Mouse (Mus musculus): ENCODE results near the gene Rnaseh2b. TPM values are rescaled to one million over a fixed set of nuclear protein-coding genes. Genes with fewer than 3 reads are reported as not detected.

Gene Rnaseh2b
- polyA plus RNA-seq, 1 experiment from 2014 or later = 59.6 TPM

GRCm38 (mm10) chr14:62256066-62256465 is 36.3 kb upstream of the Rnaseh2b start:
- 85% methylated on average over 5 of the region's 5 CpGs for WGBS
- no peak for ATAC-seq (ENCODE audit: insufficient read depth, low FRiP score, low TSS enrichment)

GRCm38 (mm10) chr14:62258125-62258524 is 34.3 kb upstream of the Rnaseh2b start:
- WGBS = 74% methylated on average over 6 of the region's 6 CpGs
- Histone ChIP-seq H3K27ac (ENCODE audit: low read depth, low read length) (no peak overlapping the region), H3K4me3 (ENCODE audit: low read depth, low read length) (no peak overlapping the region), H3K9me3 (ENCODE audit: control insufficient read depth, low read length) (no peaks in the 10 kb centered on the region), H3K36me3 (ENCODE audit: control insufficient read depth, insufficient read depth, low read length) (no peaks in the 10 kb centered on the region), H3K4me1 (ENCODE audit: control insufficient read depth, insufficient read depth, low read length) (no peaks in the 10 kb centered on the region), H3K27me3 (ENCODE audit: control insufficient read depth, insufficient read depth, low read length) (no peaks in the 10 kb centered on the region), H3K4me2 (ENCODE audit: low read depth) (no peak overlapping the region), H3K9ac (ENCODE audit: low read length) (no peak overlapping the region)
- no peak for ATAC-seq (ENCODE audit: insufficient read depth, low FRiP score, low TSS enrichment)
- DNase-seq (ENCODE audit: low spot score) = no peak

More at GRCm38 (mm10) chr14:62256066-62256465, 36.3 kb upstream of the Rnaseh2b start:
- no peak for DNase-seq (ENCODE audit: low spot score)
- H3K4me1 ChIP-seq (ENCODE audit: control insufficient read depth, insufficient read depth, low read length) = no peaks in the 10 kb centered on the region
- no peaks in the 10 kb centered on the region for H3K9me3 ChIP-seq (ENCODE audit: control insufficient read depth, low read length)
- H3K27ac ChIP-seq (ENCODE audit: low read depth, low read length) = no peak overlapping the region
- no peaks in the 10 kb centered on the region for H3K27me3 ChIP-seq (ENCODE audit: control insufficient read depth, insufficient read depth, low read length)
- no peak overlapping the region for H3K4me3 ChIP-seq (ENCODE audit: low read depth, low read length)
- no peaks in the 10 kb centered on the region for H3K36me3 ChIP-seq (ENCODE audit: control insufficient read depth, insufficient read depth, low read length)
- no peak overlapping the region for H3K9ac ChIP-seq (ENCODE audit: low read length)
- H3K4me2 ChIP-seq (ENCODE audit: low read depth) = no peak overlapping the region

- no peaks in the 10 kb centered on the region for H3K36me3 ChIP-seq (ENCODE audit: control insufficient read depth, insufficient read depth, low read length)
- H3K4me2 ChIP-seq (ENCODE audit: low read depth) = no peak overlapping the region
- no peak for ATAC-seq (ENCODE audit: insufficient read depth, low FRiP score, low TSS enrichment)
- H3K4me1 ChIP-seq (ENCODE audit: control insufficient read depth, insufficient read depth, low read length) = no peaks in the 10 kb centered on the region
- H3K27me3 ChIP-seq (ENCODE audit: control insufficient read depth, insufficient read depth, low read length) = no peaks in the 10 kb centered on the region
- no peak overlapping the region for H3K4me3 ChIP-seq (ENCODE audit: low read depth, low read length)
- no peaks in the 10 kb centered on the region for H3K9me3 ChIP-seq (ENCODE audit: control insufficient read depth, low read length)
- DNase-seq (ENCODE audit: low spot score) = peak; percentile 16
- no peak overlapping the region for H3K27ac ChIP-seq (ENCODE audit: low read depth, low read length)
- WGBS = 52% methylated on average over 10 of the region's 10 CpGs
- H3K9ac ChIP-seq (ENCODE audit: low read length) = no peak overlapping the region
These were observed 33.3 kb upstream of the Rnaseh2b start for GRCm38 (mm10) chr14:62258978-62259536.

DNA sequence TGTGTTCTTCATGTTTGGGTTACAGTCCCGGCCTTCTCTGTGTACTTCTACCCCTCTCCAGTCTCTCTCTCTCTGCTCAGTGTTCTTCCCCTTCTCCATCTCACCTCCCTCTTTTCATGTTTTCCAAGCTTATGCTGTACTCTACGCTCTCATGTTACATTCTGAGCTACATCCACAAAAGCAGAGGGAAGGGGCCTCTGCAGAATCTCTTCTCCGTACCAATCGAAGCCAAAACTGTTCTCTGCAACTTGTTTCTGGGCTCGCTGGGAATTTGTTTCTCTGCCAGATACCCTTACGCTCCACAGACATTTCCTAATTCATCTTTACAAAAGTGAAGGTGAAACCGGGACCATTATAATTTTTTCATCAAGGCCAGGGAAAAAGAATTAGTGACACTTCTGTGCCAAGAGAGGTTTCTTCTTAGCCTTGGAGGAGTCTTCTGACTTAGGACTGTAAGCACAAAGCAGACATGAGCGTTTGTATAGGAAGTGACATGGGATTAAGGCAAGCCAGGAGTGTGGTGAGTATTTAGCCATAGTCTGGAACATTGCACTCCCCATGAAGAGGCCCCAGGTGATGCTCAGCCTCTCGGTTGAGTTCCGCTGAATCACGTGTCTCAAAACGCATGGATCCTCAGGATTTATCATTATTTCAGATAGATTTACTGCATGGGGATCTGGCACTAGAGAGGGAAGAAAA is 21.5 kb upstream of the Rnaseh2b start:
- Histone ChIP-seq H3K36me3 (ENCODE audit: control insufficient read depth, insufficient read depth, low read length) (no peaks in the 10 kb centered on the region), H3K9ac (ENCODE audit: low read length) (no peak overlapping the region), H3K27me3 (ENCODE audit: control insufficient read depth, insufficient read depth, low read length) (no peaks in the 10 kb centered on the region), H3K4me1 (ENCODE audit: control insufficient read depth, insufficient read depth, low read length) (no peaks in the 10 kb centered on the region), H3K27ac (ENCODE audit: low read depth, low read length) (no peak overlapping the region), H3K9me3 (ENCODE audit: control insufficient read depth, low read length) (no peaks in the 10 kb centered on the region), H3K4me3 (ENCODE audit: low read depth, low read length) (no peak overlapping the region), H3K4me2 (ENCODE audit: low read depth) (no peak overlapping the region)
- ATAC-seq (ENCODE audit: insufficient read depth, low FRiP score, low TSS enrichment) (no peak), DNase-seq (ENCODE audit: low spot score) (no peak)
- 88% methylated on average over 12 of the region's 12 CpGs for WGBS

DNA sequence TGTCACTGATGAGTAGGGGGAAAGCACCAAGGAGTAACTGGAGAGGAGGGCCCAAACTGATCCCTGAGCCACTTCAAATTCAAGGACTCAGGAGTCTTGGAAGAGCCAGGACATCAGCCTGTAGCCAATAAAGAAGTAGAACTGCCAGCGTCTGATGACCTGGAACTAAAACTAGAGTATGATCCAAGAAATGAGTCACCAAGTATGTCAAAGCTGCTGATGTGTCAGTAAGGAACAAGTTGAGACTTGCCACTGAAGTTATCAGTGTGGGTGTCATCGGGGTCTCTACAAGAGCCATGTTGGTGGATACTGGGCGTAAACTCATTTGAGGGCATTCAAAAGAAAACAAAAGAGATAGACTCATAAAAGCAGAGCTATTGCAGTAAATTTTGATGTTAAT is 18.8 kb upstream of the Rnaseh2b start:
- Histone ChIP-seq H3K27ac (ENCODE audit: low read depth, low read length) (no peak overlapping the region), H3K4me1 (ENCODE audit: control insufficient read depth, insufficient read depth, low read length) (no peaks in the 10 kb centered on the region), H3K27me3 (ENCODE audit: control insufficient read depth, insufficient read depth, low read length) (no peaks in the 10 kb centered on the region), H3K4me3 (ENCODE audit: low read depth, low read length) (no peak overlapping the region), H3K9me3 (ENCODE audit: control insufficient read depth, low read length) (no peaks in the 10 kb centered on the region), H3K9ac (ENCODE audit: low read length) (no peak overlapping the region), H3K4me2 (ENCODE audit: low read depth) (no peak overlapping the region), H3K36me3 (ENCODE audit: control insufficient read depth, insufficient read depth, low read length) (no peaks in the 10 kb centered on the region)
- 91% methylated on average over 3 of the region's 3 CpGs for WGBS
- ATAC-seq (ENCODE audit: insufficient read depth, low FRiP score, low TSS enrichment) (no peak), DNase-seq (ENCODE audit: low spot score) (no peak)

DNA sequence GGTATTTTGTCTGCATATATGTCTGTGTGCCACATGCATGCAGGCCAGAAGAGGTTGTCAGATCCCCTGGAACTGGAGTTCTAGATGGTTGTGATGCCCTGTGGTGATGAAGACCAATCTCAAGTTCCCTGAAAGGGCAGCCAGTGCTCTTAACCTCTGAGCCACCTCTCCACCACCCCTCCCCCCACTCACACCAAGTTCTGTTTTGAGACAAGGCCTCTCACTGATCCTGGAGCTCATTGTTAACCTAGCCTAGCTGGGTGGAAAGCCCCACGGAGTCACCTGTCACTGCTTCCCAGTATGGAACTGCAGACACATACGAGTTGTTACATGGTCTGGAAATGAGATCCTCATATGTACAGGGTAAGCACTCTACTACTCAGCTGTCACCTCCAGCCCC is 9.4 kb upstream of the Rnaseh2b start:
- no peak overlapping the region for H3K4me2 ChIP-seq (ENCODE audit: low read depth)
- no peaks in the 10 kb centered on the region for H3K27me3 ChIP-seq (ENCODE audit: control insufficient read depth, insufficient read depth, low read length)
- WGBS = 73% methylated on average over 2 of the region's 2 CpGs
- DNase-seq (ENCODE audit: low spot score) (no peak), ATAC-seq (ENCODE audit: insufficient read depth, low FRiP score, low TSS enrichment) (no peak)
- no peaks in the 10 kb centered on the region for H3K36me3 ChIP-seq (ENCODE audit: control insufficient read depth, insufficient read depth, low read length)
- H3K9me3 ChIP-seq (ENCODE audit: control insufficient read depth, low read length) = no peaks in the 10 kb centered on the region
- no peak overlapping the region for H3K4me3 ChIP-seq (ENCODE audit: low read depth, low read length)
- no peak overlapping the region for H3K9ac ChIP-seq (ENCODE audit: low read length)
- no peaks in the 10 kb centered on the region for H3K4me1 ChIP-seq (ENCODE audit: control insufficient read depth, insufficient read depth, low read length)
- no peak overlapping the region for H3K27ac ChIP-seq (ENCODE audit: low read depth, low read length)

- Histone ChIP-seq H3K27ac (ENCODE audit: low read depth, low read length) (no peak overlapping the region), H3K4me1 (ENCODE audit: control insufficient read depth, insufficient read depth, low read length) (peaks cover 4% of the 10 kb centered on the region; the same call in 1 of the 2 replicates), H3K36me3 (ENCODE audit: control insufficient read depth, insufficient read depth, low read length) (no peaks in the 10 kb centered on the region), H3K4me3 (ENCODE audit: low read depth, low read length) (no peak overlapping the region), H3K4me2 (ENCODE audit: low read depth) (no peak overlapping the region), H3K27me3 (ENCODE audit: control insufficient read depth, insufficient read depth, low read length) (no peaks in the 10 kb centered on the region), H3K9ac (ENCODE audit: low read length) (no peak overlapping the region), H3K9me3 (ENCODE audit: control insufficient read depth, low read length) (no peaks in the 10 kb centered on the region)
- no peak for DNase-seq (ENCODE audit: low spot score)
- ATAC-seq (ENCODE audit: insufficient read depth, low FRiP score, low TSS enrichment) = no peak
- WGBS = 93% methylated on average over 3 of the region's 3 CpGs
These were observed 3.7 kb upstream of the Rnaseh2b start for GRCm38 (mm10) chr14:62288731-62289130.

DNA sequence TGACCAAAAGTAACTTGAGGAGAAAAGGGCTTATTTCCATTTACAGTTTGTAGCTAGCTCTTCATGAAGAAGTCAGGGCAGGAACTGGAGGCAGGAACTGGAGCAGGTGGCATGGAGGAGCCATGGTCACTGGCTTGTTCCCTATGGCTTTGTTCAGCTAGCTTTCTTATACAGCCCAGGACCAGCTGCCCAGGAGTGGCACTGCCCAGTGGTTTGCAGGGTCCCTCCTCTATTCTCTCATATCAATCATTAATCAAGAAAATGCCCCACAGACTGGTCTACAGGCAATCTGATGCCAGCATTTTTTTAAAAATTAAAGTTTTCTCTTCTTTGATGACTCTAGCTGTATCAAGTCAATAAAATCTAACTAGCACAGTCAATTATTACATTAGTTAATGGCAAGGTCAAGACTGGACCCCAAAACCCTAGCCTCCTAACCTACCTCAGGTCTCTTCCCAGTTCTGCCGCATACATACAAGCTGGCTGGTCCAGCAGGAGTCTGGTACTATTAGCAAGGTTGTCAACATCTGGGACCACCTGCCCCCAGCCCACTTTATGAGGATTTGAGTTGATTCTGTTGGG is 892 bp upstream of the Rnaseh2b start:
- Histone ChIP-seq H3K27ac (ENCODE audit: low read depth, low read length) (no peak overlapping the region), H3K27me3 (ENCODE audit: control insufficient read depth, insufficient read depth, low read length) (no peaks in the 10 kb centered on the region), H3K9ac (ENCODE audit: low read length) (no peak overlapping the region), H3K9me3 (ENCODE audit: control insufficient read depth, low read length) (no peaks in the 10 kb centered on the region), H3K36me3 (ENCODE audit: control insufficient read depth, insufficient read depth, low read length) (no peaks in the 10 kb centered on the region), H3K4me1 (ENCODE audit: control insufficient read depth, insufficient read depth, low read length) (peaks cover 4% of the 10 kb centered on the region; the same call in 1 of the 2 replicates), H3K4me2 (ENCODE audit: low read depth) (no peak overlapping the region), H3K4me3 (ENCODE audit: low read depth, low read length) (no peak overlapping the region)
- no peak for DNase-seq (ENCODE audit: low spot score)
- ATAC-seq (ENCODE audit: insufficient read depth, low FRiP score, low TSS enrichment) = no peak
- WGBS = 92% methylated on average over 1 of the region's 1 CpGs

DNA sequence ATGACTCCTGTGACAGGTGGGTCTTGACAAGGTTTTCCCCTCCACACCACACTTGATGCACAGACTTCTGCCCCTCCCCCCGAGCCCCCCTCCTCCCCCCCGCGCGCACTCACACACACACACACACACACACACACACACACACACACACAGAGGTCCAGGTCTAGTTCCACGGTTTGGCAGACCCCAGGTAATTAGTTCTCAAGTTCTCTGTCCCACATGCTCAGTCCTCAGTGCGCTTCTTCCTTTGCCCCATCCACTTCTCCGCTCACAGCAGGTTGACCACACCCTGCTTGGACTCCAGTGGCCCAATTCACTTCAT is 262 bp upstream of the Rnaseh2b start:
- ATAC-seq (ENCODE audit: insufficient read depth, low FRiP score, low TSS enrichment) = no peak

More for the DNA sequence above, 262 bp upstream of the Rnaseh2b start:
- 22% methylated on average over 3 of the region's 7 CpGs for WGBS
- DNase-seq (ENCODE audit: low spot score) = no peak
- H3K9ac ChIP-seq (ENCODE audit: low read length) = peak overlapping the region; percentile 63
- peak overlapping the region; percentile 98 for H3K4me2 ChIP-seq (ENCODE audit: low read depth)
- H3K27me3 ChIP-seq (ENCODE audit: control insufficient read depth, insufficient read depth, low read length) = no peaks in the 10 kb centered on the region
- peak overlapping the region; percentile 46 for H3K4me3 ChIP-seq (ENCODE audit: low read depth, low read length)
- peaks cover 4% of the 10 kb centered on the region; the same call in 1 of the 2 replicates for H3K4me1 ChIP-seq (ENCODE audit: control insufficient read depth, insufficient read depth, low read length)
- no peaks in the 10 kb centered on the region for H3K9me3 ChIP-seq (ENCODE audit: control insufficient read depth, low read length)
- no peak overlapping the region for H3K27ac ChIP-seq (ENCODE audit: low read depth, low read length)
- H3K36me3 ChIP-seq (ENCODE audit: control insufficient read depth, insufficient read depth, low read length) = no peaks in the 10 kb centered on the region

All from neural tube, embryonic 11.5 days (tissue).